In genomic region chr6:23248313-23249052, GRCm38 (mm10) we compare ENCODE assay signal across 7 mouse cellular contexts. TPM values are rescaled to one million over a fixed set of nuclear protein-coding genes. Genes with fewer than 3 reads are reported as not detected.
DNase-seq lines count a peak whose midpoint lies in the region; ATAC-seq and TF ChIP-seq lines count a peak whose summit lies in the region.

TSS of gene Fezf1 (minus strand) at chr6:23248362.

- TF ChIP-seq CTCF in testis, adult 2 months (IDR thresholded peaks at IDR 0.05; ENCODE audit: control insufficient read depth, insufficient read depth, insufficient replicate concordance, low read depth, low read length) = no peak

- H3K27me3 ChIP-seq in testis, adult 2 months (ENCODE audit: control insufficient read depth, insufficient read depth, low read length) = peaks cover 9% of the 10 kb centered on the region
- peaks cover 61% of the 10 kb centered on the region for H3K27me3 ChIP-seq in forebrain, embryonic 15.5 days
- H3K27me3 ChIP-seq in liver, embryonic 13.5 days = peaks cover 93% of the 10 kb centered on the region

- H3K4me2 ChIP-seq in forebrain, embryonic 15.5 days (replicated peaks) = peak within 1 kb of the TSS; percentile 69
- H3K4me2 ChIP-seq in liver, embryonic 13.5 days = peak within 1 kb of the TSS; percentile 32; the same call in 1 of the 2 replicates

- no peak for DNase-seq in testis, postnatal 10 days (ENCODE audit: low spot score)
- no peak for DNase-seq in liver, embryonic 13.5 days
- no peak for DNase-seq in layer of hippocampus, adult 9-11 months
- DNase-seq in adrenal gland, postnatal 14 days = no peak
- no peak for DNase-seq in c-Kit-positive CD71-positive TER-119-positive erythroid progenitor cells, embryonic 14.5 days (ENCODE audit: low spot score)

- H3K4me3 ChIP-seq in testis, adult 2 months (ENCODE audit: control insufficient read depth, low read depth, low read length) = peak within 1 kb of the TSS; percentile 3; the same call in 1 of the 2 replicates
- peak within 1 kb of the TSS; percentile 44 for H3K4me3 ChIP-seq in forebrain, embryonic 15.5 days
- H3K4me3 ChIP-seq in liver, embryonic 13.5 days (replicated peaks) = no peak within 1 kb of the TSS

- H3K27ac ChIP-seq in testis, adult 2 months (ENCODE audit: control insufficient read depth, insufficient read depth, low read depth, low read length) = no peak within 1 kb of the TSS
- 0 out of 2 replicates have a peak within 1 kb of the TSS, but pooled peaks have one; percentile 3 for H3K27ac ChIP-seq in forebrain, embryonic 15.5 days (replicated peaks)
- H3K27ac ChIP-seq in liver, embryonic 13.5 days = no peak within 1 kb of the TSS

- 2% methylated on average over 31 of the region's 31 CpGs for WGBS in forebrain, embryonic 15.5 days
- WGBS in liver, embryonic 13.5 days (ENCODE audit: insufficient replicate concordance) = 1% methylated on average over 31 of the region's 31 CpGs

- no peak for TF ChIP-seq POLR2A in testis, adult 2 months (IDR thresholded peaks at IDR 0.05; ENCODE audit: control insufficient read depth, low read depth, low read length)

- ATAC-seq in forebrain, embryonic 15.5 days (replicated peaks) = no peak
- no peak; the same call in 1 of the 2 replicates for ATAC-seq in liver, embryonic 13.5 days (ENCODE audit: low read depth)

- no peak within 1 kb of the TSS for H3K9ac ChIP-seq in forebrain, embryonic 15.5 days (replicated peaks)
- no peak within 1 kb of the TSS for H3K9ac ChIP-seq in liver, embryonic 13.5 days

- peaks cover 13% of the 10 kb centered on the region for H3K4me1 ChIP-seq in testis, adult 2 months (ENCODE audit: control insufficient read depth, insufficient read depth, low read length)
- H3K4me1 ChIP-seq in forebrain, embryonic 15.5 days = peaks cover 35% of the 10 kb centered on the region
- no peaks in the 10 kb centered on the region for H3K4me1 ChIP-seq in liver, embryonic 13.5 days (replicated peaks)

- H3K9me3 ChIP-seq in forebrain, embryonic 15.5 days = no peaks in the 10 kb centered on the region
- no peaks in the 10 kb centered on the region for H3K9me3 ChIP-seq in liver, embryonic 13.5 days (replicated peaks)

- H3K36me3 ChIP-seq in testis, adult 2 months (ENCODE audit: control insufficient read depth, insufficient read depth, low read length) = no peaks in the 10 kb centered on the region
- H3K36me3 ChIP-seq in forebrain, embryonic 15.5 days = no peaks in the 10 kb centered on the region
- no peaks in the 10 kb centered on the region for H3K36me3 ChIP-seq in liver, embryonic 13.5 days

RNA-seq across cellular contexts. Expression of gene Fezf1, which starts in this region (rescaled TPM):
- 0.05 TPM in 2 replicates for polyA plus RNA-seq in testis, adult 2 months (2012; rRNA removed)
- polyA plus RNA-seq in forebrain, embryonic 15.5 days (2015; fragmentation: Nextera tagmentation; extraction: Ambion mirVana) = 7.1 and 13.1 TPM in 2 replicates
- polyA plus RNA-seq in liver, embryonic 13.5 days (2015; fragmentation: Nextera tagmentation; extraction: Ambion mirVana) = not detected in 2 replicates
- total RNA-seq in adrenal gland, postnatal 14 days (2021) = not detected in 2 replicates
